Mouse (Mus musculus) midbrain, embryonic 16.5 days (tissue): ENCODE results near the gene Fam207a. TPM values are rescaled to one million over a fixed set of nuclear protein-coding genes. Genes with fewer than 3 reads are reported as not detected.

Experiments used
- ATAC-seq: fragments of 200-750 bp; cut with Nextera tagmentation; 2 replicates; pipeline ENCODE4 v1.8.0; 2017; ENCODE audit warnings: moderate TSS enrichment
- H3K27ac ChIP-seq: fragments of 300-500 bp; sonication (generic); 2 replicates; pipeline ENCODE4 v1.5.1; 2014; ENCODE audit warnings: mild to moderate bottlenecking, low read length, mixed read lengths
- H3K27me3 ChIP-seq: fragments of 300-500 bp; sonication (generic); 2 replicates; pipeline ENCODE4 v1.6.1; 2014; ENCODE audit warnings: low read depth, low read length, mixed read lengths; ENCODE audit not compliant: control insufficient read depth, insufficient read depth
- H3K36me3 ChIP-seq: fragments of 300-500 bp; sonication (generic); 2 replicates; pipeline ENCODE4 v1.6.1; 2014; ENCODE audit warnings: mild to moderate bottlenecking, low read length, moderate library complexity, mixed read lengths; ENCODE audit not compliant: control insufficient read depth, insufficient read depth
- H3K4me1 ChIP-seq: fragments of 300-500 bp; sonication (generic); 2 replicates; pipeline ENCODE4 v1.6.1; 2014; ENCODE audit warnings: mild to moderate bottlenecking, low read length, mixed read lengths; ENCODE audit not compliant: control insufficient read depth, insufficient read depth
- H3K4me2 ChIP-seq: fragments of 300-500 bp; sonication (generic); 2 replicates; pipeline ENCODE4 v1.6.1; 2014; ENCODE audit warnings: mild to moderate bottlenecking, low read length, mixed read lengths
- H3K4me3 ChIP-seq: fragments of 300-500 bp; sonication (generic); 2 replicates; pipeline ENCODE4 v1.5.1; 2014; ENCODE audit warnings: low read depth, mild to moderate bottlenecking, low read length, moderate library complexity, mixed read lengths
- H3K9ac ChIP-seq: fragments of 300-500 bp; sonication (generic); 2 replicates; pipeline ENCODE4 v1.6.1; 2014; ENCODE audit warnings: low read depth, low read length, mixed read lengths
- H3K9me3 ChIP-seq: fragments of 300-500 bp; sonication (generic); replicated peaks from 2 replicates; pipeline ENCODE4 v1.6.1; 2014; ENCODE audit warnings: mild to moderate bottlenecking, low read length, mixed read lengths; ENCODE audit not compliant: control insufficient read depth, poor library complexity, severe bottlenecking
- WGBS: fragments of 180-500 bp; shearing (Covaris S2); extraction: QIAGEN DNeasy Blood & Tissue Kit; methylation state at CpG from one replicate; pipeline ENCODE4 v1.1.7; 2014; 5-methylcytosine and 5-hydroxymethylcytosine counted together
- polyA plus RNA-seq: library from polyadenylated mRNA; unstranded; fragments of >200 nt; fragmentation: Nextera tagmentation; extraction: Ambion mirVana; gene quantifications from 2 replicates; pipeline ENCODE4 v1.2.1, GENCODE M21; 2015

The Fam207a gene
- 40.5 and 44.1 TPM in 2 replicates for polyA plus RNA-seq

GRCm38 (mm10) chr10:77515385-77516348 lies at the start of gene Fam207a:
TSS of gene Fam207a (minus strand) at chr10:77515785.
- under 1% methylated on average over 75 of the region's 75 CpGs for WGBS
- no peaks in the 10 kb centered on the region for H3K27me3 ChIP-seq

GRCm38 (mm10) chr10:77565005-77565404 lies 49.4 kb upstream of the Fam207a start:
- no peaks in the 10 kb centered on the region for H3K27me3 ChIP-seq
- H3K27ac ChIP-seq, result no peak overlapping the region
- H3K4me1 ChIP-seq, result no peaks in the 10 kb centered on the region
- WGBS, result 84% methylated on average over 8 of the region's 8 CpGs
- no peak for ATAC-seq
- H3K9me3 ChIP-seq, result no peaks in the 10 kb centered on the region
- H3K9ac ChIP-seq, result no peak overlapping the region
- no peak overlapping the region for H3K4me3 ChIP-seq
- H3K36me3 ChIP-seq, result no peaks in the 10 kb centered on the region
- no peak overlapping the region for H3K4me2 ChIP-seq

More at GRCm38 (mm10) chr10:77515385-77516348, at the start of gene Fam207a:
- Histone ChIP-seq H3K9me3 (no peaks in the 10 kb centered on the region), H3K4me1 (peaks cover 17% of the 10 kb centered on the region), H3K9ac (peak within 1 kb of the TSS; percentile 93), H3K4me3 (peak within 1 kb of the TSS; percentile 99), H3K4me2 (peak within 1 kb of the TSS; percentile 95), H3K36me3 (peaks cover 8% of the 10 kb centered on the region), H3K27ac (peak within 1 kb of the TSS; percentile 86)
- ATAC-seq, result peak; percentile 96

- no peak for ATAC-seq
- H3K36me3 ChIP-seq, result no peaks in the 10 kb centered on the region
- no peak overlapping the region for H3K9ac ChIP-seq
- no peaks in the 10 kb centered on the region for H3K27me3 ChIP-seq
- no peaks in the 10 kb centered on the region for H3K4me1 ChIP-seq
- H3K4me3 ChIP-seq, result no peak overlapping the region
- no peaks in the 10 kb centered on the region for H3K9me3 ChIP-seq
- WGBS, result 78% methylated on average over 2 of the region's 2 CpGs
- H3K27ac ChIP-seq, result no peak overlapping the region
- H3K4me2 ChIP-seq, result no peak overlapping the region
Observed at GRCm38 (mm10) chr10:77561508-77561907, 45.9 kb upstream of the Fam207a start.

DNA sequence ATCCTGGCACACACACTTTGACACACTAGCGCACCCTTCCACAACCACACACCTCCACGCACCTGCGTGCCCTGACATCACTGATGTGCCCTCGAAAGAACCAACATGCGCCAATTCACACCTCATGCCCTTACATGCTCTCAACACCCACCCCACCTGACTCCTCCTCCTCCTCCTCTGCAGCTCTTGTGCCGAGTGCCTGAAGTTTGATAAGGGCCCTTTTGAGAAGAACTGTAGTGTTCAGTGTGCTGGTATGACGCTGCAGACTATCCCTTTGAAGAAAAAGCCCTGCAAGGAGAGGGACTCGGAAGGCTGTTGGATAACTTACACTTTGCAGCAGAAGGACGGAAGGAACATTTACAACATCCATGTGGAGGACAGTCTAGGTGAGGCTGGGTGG lies 45.2 kb upstream of the Fam207a start:
- WGBS, result 94% methylated on average over 9 of the region's 9 CpGs
- H3K27ac ChIP-seq, result no peak overlapping the region
- no peaks in the 10 kb centered on the region for H3K9me3 ChIP-seq
- H3K4me1 ChIP-seq, result no peaks in the 10 kb centered on the region
- no peak overlapping the region for H3K4me2 ChIP-seq
- H3K4me3 ChIP-seq, result no peak overlapping the region
- no peaks in the 10 kb centered on the region for H3K27me3 ChIP-seq
- no peak overlapping the region for H3K9ac ChIP-seq
- no peak for ATAC-seq
- no peaks in the 10 kb centered on the region for H3K36me3 ChIP-seq

GRCm38 (mm10) chr10:77560090-77560489 lies 44.5 kb upstream of the Fam207a start:
- ATAC-seq, result no peak
- H3K27me3 ChIP-seq, result no peaks in the 10 kb centered on the region
- no peaks in the 10 kb centered on the region for H3K36me3 ChIP-seq
- no peaks in the 10 kb centered on the region for H3K9me3 ChIP-seq
- H3K4me1 ChIP-seq, result no peaks in the 10 kb centered on the region
- 88% methylated on average over 11 of the region's 11 CpGs for WGBS
- H3K4me3 ChIP-seq, result no peak overlapping the region
- no peak overlapping the region for H3K27ac ChIP-seq
- H3K9ac ChIP-seq, result no peak overlapping the region
- no peak overlapping the region for H3K4me2 ChIP-seq

DNA sequence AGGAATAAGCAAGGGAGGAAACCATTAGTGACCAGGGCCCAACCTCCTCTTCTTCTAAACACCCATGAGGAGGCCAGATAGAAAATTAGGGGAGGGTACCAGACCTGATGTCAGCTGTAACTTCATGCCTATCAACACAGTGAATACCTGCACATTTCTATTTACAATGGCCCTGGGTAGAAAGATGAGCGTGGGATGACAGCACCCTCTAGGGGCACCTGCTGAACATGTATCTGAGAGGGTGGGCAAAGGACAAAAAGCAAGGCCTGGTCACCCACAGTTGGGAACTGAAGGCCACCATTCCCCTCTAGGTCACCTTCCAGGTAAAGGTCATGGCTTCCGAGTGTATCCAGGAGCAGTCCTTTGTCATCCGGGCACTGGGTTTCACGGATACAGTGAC lies 42.1 kb upstream of the Fam207a start:
- Histone ChIP-seq H3K4me3 (no peak overlapping the region), H3K27ac (no peak overlapping the region), H3K4me1 (no peaks in the 10 kb centered on the region), H3K9ac (no peak overlapping the region), H3K27me3 (no peaks in the 10 kb centered on the region), H3K9me3 (no peaks in the 10 kb centered on the region), H3K4me2 (no peak overlapping the region), H3K36me3 (no peaks in the 10 kb centered on the region)
- 92% methylated on average over 4 of the region's 4 CpGs for WGBS
- ATAC-seq, result no peak

DNA sequence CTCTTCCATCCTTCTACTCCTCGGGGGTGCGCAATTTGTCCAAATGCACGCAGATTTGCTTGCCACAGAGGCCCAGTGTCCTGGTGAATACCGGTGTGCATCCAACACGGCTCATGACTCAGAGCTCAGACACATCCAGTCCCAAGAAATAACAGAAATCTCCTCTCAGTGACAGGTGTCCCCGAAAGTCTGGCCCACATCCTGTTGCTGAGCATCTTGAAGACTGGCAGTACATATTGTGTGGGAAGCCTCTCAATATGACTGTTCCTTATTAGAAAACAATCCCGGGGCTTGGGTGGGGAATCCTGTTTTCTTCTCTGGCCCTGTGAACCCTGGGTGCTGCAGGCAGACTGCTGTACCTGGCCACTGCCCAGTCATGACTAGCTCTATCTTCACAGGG lies 41.0 kb upstream of the Fam207a start:
- Histone ChIP-seq H3K9ac (no peak overlapping the region), H3K4me2 (no peak overlapping the region), H3K9me3 (no peaks in the 10 kb centered on the region), H3K27me3 (no peaks in the 10 kb centered on the region), H3K4me1 (no peaks in the 10 kb centered on the region), H3K4me3 (no peak overlapping the region), H3K36me3 (no peaks in the 10 kb centered on the region), H3K27ac (no peak overlapping the region)
- no peak for ATAC-seq
- 89% methylated on average over 7 of the region's 7 CpGs for WGBS

- no peak overlapping the region for H3K27ac ChIP-seq
- no peak overlapping the region for H3K9ac ChIP-seq
- H3K27me3 ChIP-seq, result no peaks in the 10 kb centered on the region
- H3K4me2 ChIP-seq, result no peak overlapping the region
- H3K36me3 ChIP-seq, result no peaks in the 10 kb centered on the region
- no peaks in the 10 kb centered on the region for H3K9me3 ChIP-seq
- no peaks in the 10 kb centered on the region for H3K4me1 ChIP-seq
- no peak for ATAC-seq
- no peak overlapping the region for H3K4me3 ChIP-seq
- WGBS, result 92% methylated on average over 4 of the region's 4 CpGs
Observed at GRCm38 (mm10) chr10:77554918-77555317, 39.3 kb upstream of the Fam207a start.

- no peak overlapping the region for H3K9ac ChIP-seq
- H3K27ac ChIP-seq, result no peak overlapping the region
- no peaks in the 10 kb centered on the region for H3K27me3 ChIP-seq
- 78% methylated on average over 4 of the region's 4 CpGs for WGBS
- no peak overlapping the region for H3K4me3 ChIP-seq
- H3K4me2 ChIP-seq, result no peak overlapping the region
- no peaks in the 10 kb centered on the region for H3K9me3 ChIP-seq
- ATAC-seq, result no peak
- H3K36me3 ChIP-seq, result no peaks in the 10 kb centered on the region
- H3K4me1 ChIP-seq, result no peaks in the 10 kb centered on the region
Observed at GRCm38 (mm10) chr10:77553285-77553684, 37.7 kb upstream of the Fam207a start.
